25 mouse cellular contexts compared by ENCODE assay signal in the genomic region with DNA sequence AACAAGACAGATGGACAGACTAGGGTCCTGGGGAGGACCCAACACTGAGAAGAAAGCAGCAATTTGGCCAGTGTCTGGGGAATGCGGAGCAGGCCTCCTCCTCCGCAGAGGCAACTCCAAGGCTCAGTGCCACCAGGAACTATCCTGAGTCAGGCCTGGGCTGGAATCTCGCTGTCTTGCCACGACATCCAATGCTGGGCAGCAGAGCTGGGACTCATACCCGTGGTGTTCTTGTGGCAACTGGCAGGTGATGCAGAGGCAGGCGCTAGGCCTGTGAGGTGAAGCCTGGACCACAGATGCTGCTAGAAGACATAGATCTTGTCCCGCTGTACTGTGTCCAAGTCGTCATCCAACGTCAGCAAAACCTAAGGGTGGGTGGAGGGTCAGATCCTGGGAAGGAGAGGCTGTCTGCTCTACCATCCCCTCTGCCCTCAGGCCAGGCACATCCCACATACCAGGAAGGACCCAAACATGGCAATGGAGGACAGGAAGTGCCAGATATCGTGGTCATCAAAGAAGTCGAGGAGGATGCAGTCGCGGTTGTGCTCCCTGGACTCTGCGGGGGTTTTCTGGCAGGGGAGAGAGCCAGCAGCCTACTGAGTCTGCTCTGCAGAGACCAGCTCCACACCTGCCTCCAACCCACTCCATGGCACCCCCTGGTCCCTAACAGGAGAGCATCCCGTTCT.
"Had no signal": no experiment of that assay in that cellular context is flagged by ENCODE, and none has a peak within 500 bp of the region (broad histone marks: within the 10 kb centered on the region; RNA-seq: fewer than 3 reads in every experiment).

No protein-coding gene starts in this region.

- H3K27me3 ChIP-seq: heart, embryonic 13.5 days; heart, embryonic 15.5 days; intestine, embryonic 15.5 days had no signal

- ATAC-seq: hindbrain, embryonic 16.5 days; inflammation-experienced regulatory T-cells, adult 6 months; intestine, embryonic 15.5 days; intestine, postnatal 0 days had no signal

- H3K27ac ChIP-seq: gastrocnemius, adult 2 months; heart, embryonic 13.5 days; heart, embryonic 15.5 days; hindbrain, embryonic 10.5 days; hindbrain, embryonic 13.5 days; intestine, embryonic 15.5 days; layer of hippocampus, adult 2 months; left cerebral cortex, adult 2 months; limb, embryonic 10.5 days; limb, embryonic 12.5 days; liver, embryonic 13.5 days; liver, embryonic 15.5 days had no signal

- H3K9ac ChIP-seq: heart, embryonic 13.5 days; heart, embryonic 15.5 days; hindbrain, embryonic 13.5 days; intestine, embryonic 15.5 days; limb, embryonic 12.5 days; liver, embryonic 13.5 days; liver, embryonic 15.5 days had no signal

- H3K4me2 ChIP-seq: heart, embryonic 11.5 days; heart, embryonic 13.5 days; heart, embryonic 15.5 days; hindbrain, embryonic 13.5 days; intestine, embryonic 15.5 days; limb, embryonic 12.5 days; liver, embryonic 11.5 days; liver, embryonic 13.5 days; liver, embryonic 15.5 days had no signal

- H3K4me3 ChIP-seq: gastrocnemius, adult 2 months; heart, adult 2 months; heart, embryonic 13.5 days; heart, embryonic 15.5 days; hindbrain, embryonic 10.5 days; hindbrain, embryonic 13.5 days; intestine, embryonic 15.5 days; layer of hippocampus, adult 2 months; left cerebral cortex, adult 2 months; limb, embryonic 10.5 days; limb, embryonic 12.5 days; liver, embryonic 13.5 days; liver, embryonic 15.5 days had no signal

- DNase-seq: gastrocnemius, adult 2 months; gastrocnemius, postnatal 10 days; gastrocnemius, postnatal 25 days; kidney, adult 18-20 months; kidney, adult 8-10 months; kidney, postnatal 10 days; kidney, postnatal 4 days; liver; liver, embryonic 13.5 days had no signal

- H3K9me3 ChIP-seq: heart, embryonic 13.5 days; heart, embryonic 15.5 days; hindbrain, embryonic 10.5 days; hindbrain, embryonic 13.5 days; intestine, embryonic 15.5 days; limb, embryonic 10.5 days; limb, embryonic 12.5 days; liver, embryonic 15.5 days had no signal
